Mouse (Mus musculus) embryo, embryonic 10 days (tissue): ENCODE data around the gene Eif4e2.

ENCODE experiments used
- DNase-seq: peaks from one replicate; pipeline ENCODE4 v3.0.0-alpha.2; 2015; ENCODE audit warnings: low spot score

Gene Eif4e2

DNA sequence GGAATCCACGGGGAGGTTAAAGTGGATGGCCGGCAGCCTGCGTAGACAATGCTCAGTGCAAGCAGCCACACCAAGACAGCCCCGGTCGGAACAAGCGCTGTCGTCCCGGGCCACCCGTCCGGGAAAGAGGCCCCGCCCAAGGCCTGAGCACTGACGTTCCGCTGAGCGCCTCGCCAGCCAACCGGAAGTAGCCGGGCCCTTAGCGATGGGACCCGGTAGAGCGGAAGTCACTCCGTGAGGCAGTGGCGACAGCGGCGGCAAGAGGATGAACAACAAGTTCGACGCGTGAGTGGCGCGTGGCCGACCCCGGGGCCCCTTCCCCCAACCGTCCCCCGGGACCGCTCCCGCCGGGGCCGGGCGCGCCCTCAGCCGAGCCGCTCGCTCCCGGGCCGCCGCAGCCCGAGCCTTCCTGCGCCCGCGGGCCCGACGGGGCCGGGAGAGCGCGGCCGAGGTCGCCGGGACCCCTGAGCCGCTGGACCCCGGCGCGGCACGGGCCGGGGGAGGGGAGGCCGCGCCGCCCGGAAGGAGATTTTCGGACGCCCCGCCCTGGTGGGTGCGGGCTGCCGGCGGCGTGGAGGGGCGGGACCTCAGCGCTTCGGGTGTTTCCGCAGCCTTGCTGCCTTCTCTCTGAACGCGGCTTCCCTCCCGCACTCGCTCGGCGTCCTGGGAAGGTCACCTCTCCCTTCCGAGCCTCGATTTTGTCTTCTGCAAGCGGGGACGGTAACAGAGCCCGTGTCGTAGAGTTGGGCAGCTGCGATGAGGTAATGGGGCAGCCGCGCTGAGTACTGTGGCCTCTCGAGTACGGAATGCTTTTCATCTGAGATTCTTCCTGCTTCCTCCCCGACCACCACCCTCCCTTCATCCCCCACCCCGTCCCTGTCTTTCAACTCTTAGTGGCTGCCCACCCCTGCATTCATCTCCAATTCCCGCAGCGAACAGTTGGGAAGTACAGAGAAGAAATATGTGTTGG lies at the start of gene Eif4e2:
Gene Eif4e2 (plus strand): TSS at position 180 of the 970 bp plus-strand sequence.
- peak; percentile 97 for DNase-seq

DNA sequence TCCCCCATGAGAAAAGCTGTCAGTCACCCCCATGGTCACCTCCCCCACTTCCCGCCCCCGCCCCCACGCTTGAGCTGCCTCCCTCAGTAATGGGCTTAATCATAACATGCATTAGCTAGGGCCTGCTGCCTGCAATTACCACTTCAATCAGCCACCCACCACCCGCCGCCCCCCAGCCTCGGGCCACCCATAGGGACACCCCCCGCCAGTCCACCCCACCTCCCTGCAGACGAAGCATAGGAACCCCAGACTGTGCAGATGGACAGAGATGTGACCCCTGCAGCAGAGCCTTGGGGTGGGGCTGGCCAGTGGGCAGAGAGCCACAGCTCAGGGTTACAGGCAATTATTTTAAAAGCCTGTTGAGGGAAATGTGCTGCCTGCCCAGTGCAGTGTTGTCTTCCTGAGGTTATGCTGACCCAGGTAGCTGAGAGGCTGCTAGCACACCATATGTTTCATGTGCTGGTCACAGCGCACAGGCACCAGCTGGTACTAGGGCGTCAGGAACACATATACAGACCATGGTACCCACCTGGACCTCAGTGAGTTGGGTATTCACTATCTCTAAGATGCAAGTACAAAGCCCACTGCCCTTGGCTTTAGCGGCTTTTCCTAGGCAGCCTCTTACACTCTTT lies 49.4 kb upstream of the Eif4e2 start:
- DNase-seq = no peak

DNA sequence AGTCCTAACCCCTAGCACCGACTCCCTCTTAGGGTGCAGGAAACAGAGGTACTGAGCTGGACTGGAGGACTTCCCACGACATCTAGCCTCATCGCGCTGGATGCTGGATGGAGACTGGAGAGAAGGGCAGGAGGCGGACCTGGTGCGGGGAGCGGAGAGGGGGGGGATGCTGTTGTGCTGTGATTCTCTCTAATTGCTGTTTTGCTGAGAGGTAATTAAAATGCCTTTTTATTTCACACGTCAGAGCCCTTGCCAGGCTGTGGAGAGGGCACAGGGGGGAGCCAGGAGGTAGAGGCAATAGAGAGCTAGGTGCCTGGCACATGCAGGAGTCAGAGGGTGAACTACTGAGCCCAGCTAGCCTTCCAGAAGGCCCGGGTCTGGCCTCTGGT lies 48.9 kb upstream of the Eif4e2 start:
- DNase-seq = no peak

DNA sequence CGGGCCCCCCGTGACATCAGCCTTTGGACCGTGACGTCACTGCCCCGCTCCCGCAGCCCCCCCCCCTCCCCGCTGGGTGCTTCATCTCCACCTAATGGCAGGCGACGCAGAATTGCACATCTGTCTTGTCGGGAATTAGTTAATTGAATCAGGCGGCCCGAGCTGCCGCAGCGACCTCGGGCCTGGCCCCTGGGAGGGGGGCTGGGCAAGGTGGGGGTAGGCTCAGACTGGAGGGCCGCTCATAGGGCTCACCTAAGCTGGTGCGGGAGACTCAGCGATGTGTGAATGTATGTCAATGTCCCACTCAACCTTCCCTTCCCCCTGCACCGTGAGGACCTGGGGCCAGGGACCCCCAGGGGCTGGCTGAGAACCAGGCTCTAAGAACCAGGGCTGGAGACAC lies 43.3 kb upstream of the Eif4e2 start:
- DNase-seq = no peak

DNA sequence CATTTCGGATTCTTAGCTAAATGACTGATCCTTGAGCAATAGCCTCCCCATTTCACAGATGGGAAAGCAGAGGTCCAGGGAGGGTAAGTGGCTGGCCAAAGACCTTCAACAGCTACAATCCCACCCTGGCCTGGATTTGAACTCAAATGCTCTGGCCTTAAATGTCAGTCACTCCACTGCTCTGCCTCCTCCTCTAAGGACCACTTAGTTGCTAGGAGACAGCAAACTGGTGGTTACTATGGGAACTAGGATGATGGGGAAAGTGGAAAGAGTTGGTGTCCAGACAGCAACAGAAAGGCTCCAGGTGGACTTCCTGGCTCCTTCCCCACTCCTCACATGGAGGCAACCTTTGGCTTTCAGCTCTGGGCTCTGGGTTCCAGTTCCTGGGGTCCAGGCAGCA lies 42.4 kb upstream of the Eif4e2 start:
- no peak for DNase-seq

DNA sequence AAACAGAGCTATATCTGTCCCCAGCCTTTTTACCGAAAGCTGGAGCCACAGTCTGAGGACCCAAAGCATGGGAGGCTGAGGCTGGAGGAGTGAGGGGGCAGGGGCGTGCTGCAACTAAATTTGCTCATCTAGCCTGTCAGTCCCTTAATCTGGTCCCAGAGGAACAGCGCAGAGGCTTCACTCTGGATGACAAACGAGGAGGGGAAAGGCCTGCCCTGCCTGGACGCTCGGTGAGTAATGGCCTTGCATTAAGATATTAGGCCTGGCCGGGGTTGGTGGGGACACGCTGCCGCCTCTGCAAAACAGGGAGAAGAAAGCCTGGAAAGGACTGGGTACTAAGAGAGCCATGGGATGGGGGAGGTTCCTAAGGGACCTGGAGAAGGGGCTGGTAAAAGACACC lies 41.4 kb upstream of the Eif4e2 start:
- DNase-seq = peak; percentile 45

DNA sequence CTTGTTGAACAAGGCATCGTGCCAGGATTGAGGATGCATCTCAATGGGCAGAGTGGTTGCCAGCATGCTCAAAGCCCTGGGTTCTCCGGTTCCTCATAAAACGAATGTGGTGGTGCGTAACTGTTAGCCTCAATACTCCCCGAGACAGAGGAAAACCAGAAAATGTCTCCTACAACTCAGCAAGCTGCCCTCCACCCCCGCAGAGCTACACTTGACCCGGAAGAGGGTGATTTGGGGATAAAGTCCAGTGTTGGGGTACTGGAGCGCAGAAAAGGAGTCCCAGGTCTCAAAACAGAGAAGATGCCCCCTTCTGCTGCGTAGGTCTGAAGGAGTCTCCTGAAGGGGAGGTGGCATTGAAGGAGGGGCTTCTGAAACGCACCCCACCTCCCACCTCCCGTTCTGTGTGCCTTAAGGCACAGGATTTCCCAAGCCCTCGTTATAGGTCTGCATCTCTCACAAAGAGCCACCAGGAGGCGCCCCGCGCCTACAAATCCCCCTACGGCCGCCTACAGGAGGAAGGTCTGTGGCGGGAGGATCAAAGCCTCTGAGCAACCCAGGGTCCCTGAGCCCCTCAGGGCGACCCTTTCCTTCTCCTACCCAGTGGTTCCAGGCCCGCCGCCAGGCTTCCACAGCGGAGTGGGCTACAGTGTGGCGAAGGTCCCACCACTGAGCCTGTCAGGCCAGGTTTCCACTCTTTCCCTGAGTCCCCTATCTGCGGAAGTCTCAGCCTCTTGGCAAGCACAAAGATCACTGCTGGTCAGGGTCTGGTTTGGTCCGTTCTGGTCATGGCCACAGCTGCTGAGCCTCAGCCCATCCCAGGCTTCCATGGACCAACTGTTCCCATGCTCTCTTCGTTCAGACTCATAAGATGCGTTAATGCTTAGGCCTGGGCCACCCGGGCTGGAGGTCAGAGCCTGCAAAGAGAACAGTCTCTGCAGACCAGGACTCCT lies 39.4 kb upstream of the Eif4e2 start:
- DNase-seq = peak; percentile 76

DNA sequence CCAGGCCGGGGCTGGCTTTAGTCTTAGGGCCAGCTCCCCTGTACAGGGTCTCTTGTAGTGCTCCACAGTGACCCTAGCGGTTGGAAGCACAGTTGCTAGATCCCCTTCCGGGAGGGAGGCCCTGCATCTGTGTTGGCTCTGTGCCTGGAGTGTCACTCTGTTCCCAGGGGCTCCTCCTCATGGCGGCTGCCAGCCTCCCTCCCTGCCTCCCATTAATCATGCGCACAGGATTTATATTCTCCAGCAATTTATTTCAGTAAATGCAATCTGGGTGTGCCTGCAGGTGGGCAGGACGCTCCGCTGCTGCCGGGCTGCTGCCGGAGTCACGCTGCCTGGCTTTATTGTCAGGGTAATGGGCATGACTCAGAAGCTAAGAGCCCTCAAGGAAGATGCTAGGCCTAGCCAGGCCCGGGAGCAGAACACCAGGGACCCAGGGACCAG lies 37.8 kb upstream of the Eif4e2 start:
- peak; percentile 73 for DNase-seq

DNA sequence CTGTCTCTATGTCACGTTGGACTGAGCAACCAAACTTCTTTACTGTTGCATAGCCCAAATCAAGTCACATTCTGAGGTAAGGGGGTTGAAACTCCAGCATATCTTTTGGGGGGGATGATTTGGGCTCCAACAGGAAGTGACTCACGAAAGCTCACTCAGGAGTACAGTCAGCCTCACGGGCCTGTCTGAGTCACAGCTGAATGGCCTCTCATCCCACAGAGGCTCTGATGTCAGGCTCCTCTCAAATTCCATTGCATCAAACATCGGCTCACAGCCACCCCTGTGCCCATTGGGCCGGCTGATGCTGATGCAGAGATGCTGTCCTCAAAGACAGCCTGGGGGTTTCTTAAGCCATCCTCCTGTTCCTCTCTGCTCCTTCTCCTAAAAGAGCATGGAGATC lies 32.8 kb upstream of the Eif4e2 start:
- DNase-seq = no peak

DNA sequence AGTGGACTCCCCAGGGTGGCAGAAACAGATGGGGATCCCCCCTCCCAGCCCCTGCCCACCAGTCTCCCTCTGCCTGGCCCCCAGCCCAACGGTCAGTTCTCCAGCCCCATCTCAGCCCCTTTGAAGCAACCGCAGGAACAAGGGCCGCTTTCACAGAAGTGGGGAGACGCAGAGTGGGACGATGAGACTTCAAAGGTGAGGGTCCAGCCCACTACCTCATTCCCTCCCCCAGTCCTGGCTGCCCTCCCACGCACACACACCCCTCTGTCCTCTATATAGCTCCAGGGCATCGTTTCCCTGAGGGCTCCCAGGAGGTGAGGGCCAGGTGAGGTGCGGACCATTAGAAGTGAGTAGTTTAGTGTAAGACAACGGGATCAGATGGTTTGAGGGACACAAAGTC lies 30.7 kb upstream of the Eif4e2 start, which contains the start of gene Prss56:
Gene Prss56 (plus strand): TSS at position 301 of the 400 bp plus-strand sequence.
- no peak for DNase-seq

DNA sequence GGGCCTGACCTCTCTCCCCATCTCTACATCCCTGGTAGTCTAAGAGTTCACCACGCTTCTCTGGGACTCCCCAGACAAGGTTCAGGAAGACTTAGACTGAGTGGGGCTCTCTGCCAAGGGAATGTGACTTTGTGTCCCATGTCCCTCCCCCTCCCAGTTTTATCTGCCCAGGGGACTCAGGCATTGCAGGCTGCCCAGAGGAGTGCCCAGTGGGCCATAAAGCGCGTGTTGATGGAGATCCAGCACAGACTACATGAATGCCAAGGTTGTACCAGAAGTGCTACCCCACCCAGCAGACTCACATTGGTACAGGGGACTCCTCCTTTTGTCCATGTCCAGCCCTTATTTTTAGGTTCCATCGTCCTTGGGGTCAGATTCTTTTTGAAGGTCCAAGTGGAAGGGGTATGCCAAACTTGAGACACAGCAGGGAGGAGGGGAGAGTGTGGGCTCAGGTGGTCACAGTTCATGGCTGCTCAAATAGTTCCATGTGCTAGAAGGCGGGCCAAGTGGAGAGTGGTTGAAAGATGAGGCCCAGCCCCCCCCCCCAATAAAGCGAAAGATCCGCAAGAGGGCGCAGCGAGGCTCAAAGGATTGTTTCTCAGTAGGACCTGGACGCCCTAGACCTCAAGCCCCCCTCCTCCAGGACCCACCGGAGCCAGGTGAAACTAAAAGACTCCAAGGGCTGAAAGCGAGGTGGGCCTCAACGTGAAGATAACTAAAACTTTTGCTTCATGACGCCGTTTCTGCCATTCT lies 29.5 kb upstream of the Eif4e2 start:
- peak; percentile 26 for DNase-seq

DNA sequence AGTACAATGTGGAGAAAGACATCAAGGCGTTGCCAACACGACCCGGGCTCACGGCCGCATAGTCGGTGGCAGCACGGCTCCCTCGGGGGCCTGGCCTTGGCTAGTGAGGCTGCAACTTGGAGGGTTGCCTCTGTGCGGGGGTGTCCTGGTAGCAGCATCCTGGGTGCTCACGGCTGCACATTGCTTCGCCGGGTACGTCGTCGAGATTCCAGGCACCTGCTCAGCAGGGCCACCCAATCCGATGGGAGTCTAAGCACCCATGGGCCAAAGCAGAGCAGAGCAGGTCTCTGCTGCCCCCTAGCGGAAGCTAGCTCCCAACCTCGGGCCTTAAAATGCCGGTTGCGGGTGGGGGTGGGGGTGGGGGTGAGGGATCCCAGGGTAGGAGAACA lies 29.0 kb upstream of the Eif4e2 start:
- peak; percentile 63 for DNase-seq

DNA sequence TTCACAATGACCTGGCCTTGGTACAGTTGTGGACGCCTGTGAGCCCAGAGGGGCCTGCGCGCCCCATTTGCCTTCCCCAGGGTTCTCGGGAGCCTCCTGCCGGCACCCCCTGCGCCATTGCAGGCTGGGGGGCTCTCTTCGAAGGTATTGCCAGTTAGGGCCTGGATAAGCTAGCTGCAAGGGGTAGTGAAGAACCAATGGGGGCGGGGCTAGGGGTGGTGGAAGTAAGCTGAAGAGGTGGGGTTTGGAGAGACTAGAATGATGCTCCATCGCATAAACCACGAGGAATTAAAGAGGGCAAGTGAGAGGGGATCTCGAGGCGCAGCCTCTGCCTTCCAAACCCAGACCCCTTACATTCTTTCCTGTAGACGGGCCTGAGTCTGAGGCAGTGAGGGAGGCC lies 28.2 kb upstream of the Eif4e2 start:
- DNase-seq = no peak

DNA sequence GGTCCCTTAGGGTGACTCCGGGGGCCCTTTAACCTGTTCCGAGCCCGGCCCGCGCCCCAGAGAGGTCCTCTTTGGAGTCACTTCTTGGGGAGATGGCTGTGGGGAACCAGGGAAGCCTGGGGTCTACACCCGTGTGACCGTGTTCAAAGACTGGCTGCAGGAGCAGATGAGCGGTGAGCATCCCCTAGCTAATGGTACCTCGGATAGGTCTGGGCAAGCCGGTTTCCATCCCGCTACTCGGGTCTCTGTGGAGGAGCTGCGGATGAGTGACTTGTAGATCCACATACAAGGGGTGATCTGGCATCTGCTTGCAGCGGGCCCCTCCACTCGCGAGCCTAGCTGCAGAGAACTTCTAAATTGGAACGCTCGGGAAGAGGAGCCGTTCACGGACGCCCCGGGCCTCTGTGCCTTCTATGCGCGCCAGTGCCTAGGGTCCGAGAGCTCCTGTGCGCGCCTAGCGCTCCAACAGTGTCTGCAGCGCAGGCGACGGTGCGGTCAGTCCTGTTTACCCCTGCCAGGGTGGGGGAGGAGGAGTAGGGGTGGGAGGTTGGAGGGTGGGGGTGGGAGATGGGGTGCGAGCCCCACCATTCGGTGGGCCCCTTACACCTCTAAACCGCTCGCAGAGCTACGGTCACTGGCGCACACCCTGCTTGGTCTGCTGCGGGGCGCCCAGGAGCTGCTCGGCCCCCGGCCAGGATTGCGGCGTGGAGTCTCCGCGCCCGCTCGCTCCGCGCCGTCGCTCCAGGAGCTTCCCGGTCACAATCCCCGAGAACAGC lies 27.3 kb upstream of the Eif4e2 start:
- DNase-seq = peak; percentile 64

DNA sequence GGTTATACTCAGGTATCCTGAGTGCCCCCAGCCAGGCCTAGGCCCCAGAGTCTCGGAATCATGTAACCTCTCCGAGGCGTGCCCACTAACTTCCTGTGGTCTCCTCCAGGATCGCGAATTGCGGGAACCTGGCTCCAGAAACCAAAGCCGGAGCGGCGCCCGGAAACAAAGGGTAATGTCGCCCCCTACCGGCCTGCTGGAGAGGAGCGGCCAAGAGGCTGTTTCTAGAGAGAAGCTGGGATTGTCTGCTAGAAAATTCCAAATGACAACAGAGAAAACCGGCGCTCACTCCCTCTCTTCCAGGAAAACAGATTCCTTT lies 26.7 kb upstream of the Eif4e2 start:
- DNase-seq = peak; percentile 87

DNA sequence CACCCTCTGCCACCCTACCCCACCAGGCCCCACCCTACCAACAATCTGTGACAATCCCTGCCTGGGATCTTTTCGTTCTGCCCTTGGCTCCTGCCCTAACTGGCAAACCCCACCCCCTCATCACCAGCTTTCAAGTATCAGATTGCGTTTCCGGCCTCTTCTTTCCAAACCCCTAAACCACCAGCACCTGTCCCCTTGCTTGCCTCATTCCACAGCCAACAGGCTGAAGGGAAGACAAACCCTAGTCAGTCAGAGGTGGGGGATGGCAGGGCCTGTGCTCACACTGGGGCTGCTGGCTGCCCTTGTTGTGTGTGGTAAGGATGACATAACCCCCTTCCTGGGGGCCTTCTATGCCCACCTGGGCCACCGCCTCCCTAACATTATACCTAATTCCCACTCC lies 23.3 kb upstream of the Eif4e2 start, which contains the start of gene Chrnd:
Gene Chrnd (plus strand): TSS at position 179 of the 400 bp plus-strand sequence.
- no peak for DNase-seq

DNA sequence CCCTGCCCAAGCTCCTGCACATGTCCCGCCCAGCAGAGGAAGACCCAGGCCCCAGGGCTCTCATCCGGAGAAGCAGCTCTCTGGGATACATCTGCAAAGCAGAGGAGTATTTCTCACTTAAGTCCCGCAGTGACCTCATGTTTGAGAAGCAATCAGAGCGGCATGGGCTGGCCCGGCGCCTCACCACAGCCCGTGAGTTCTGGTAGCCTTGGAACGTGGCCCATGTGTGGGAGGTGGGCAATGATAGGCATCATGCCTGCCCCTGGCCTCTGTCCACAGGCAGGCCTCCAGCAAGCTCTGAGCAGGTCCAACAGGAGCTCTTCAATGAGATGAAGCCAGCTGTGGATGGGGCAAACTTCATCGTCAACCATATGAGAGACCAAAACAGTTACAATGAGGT lies 16.4 kb upstream of the Eif4e2 start:
- no peak for DNase-seq

DNA sequence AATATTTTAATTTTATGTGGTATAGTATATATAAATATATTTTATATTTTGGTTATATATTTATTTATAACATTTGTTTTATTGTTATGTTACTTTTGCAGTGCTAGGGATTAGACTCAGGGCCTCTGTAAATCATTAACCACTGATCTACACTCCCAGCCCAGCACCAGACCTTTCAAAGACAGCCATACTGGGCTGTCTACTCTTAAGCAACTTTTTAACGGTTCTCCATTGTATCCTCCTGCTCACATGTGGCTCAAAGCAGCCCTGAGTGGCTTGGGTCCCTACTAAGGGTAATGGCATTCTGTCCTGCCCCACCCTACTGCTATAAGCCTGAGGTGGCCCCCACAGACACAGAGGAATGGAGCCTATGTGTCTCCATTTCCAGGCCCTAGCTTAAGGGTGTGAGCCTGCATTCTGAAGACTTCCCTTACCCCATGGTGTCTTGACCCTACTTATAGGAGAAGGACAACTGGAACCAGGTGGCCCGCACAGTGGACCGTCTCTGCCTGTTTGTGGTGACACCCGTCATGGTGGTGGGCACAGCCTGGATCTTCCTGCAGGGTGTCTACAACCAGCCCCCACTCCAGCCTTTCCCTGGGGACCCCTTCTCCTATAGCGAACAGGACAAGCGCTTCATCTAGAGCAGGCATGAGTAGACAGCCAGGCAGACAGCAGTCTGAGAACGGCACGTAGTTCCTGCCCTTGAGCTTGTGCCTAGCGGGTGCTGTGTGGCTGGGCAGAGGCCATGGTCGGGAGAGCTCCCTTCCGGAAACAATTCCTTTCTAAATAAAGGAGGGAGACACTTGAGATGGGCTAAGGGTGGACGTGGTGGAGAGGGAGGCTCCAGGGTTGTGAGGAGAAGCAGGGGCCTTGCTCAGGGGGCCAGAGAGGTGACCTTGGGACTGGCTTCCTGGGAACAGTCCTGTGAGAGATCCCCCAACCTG lies 15.3 kb upstream of the Eif4e2 start:
- no peak for DNase-seq

DNA sequence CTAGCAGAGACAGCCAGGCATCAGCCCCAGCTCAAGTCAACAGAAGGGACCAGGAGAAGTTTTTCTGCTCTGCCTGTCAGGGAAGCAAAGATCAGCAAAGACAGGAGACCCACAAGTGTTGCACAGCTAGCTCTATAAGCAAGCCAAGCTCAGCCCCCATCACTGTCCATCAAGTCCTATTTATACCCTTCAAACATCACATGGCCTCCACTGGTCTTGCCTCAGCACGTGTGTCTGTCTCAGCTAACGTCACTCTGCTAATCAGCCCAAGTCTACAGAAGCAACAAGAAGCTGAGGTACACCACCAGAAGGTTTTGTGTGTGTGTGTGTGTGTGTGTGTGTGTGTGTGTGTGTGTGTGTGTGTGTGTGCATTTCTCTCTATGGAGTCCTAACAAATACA lies 12.9 kb upstream of the Eif4e2 start:
- no peak for DNase-seq

DNA sequence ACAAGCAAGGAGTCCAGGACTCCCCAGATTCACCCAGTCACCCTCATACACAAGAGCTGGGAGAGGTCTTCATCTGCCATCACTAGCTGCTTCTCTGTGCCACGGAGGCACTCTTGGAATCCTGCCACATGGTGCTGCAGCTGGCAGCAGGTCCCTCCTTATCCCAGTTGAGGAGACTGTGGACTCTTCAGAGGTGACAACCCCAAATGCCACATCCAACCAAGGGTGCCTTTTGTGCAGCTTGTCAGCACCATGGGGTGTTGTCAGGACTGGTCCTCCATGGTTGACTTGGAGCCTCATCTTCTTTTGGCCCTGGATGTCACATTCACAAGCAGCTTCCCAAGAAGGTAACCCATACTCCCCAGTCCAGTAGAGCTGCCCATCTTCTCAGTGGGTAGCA lies 11.9 kb upstream of the Eif4e2 start:
- no peak for DNase-seq
